Mouse (Mus musculus) urinary bladder, postnatal 10 days (tissue): ENCODE results near the gene Nudt22.

Experiments used
- DNase-seq: peaks from one replicate; pipeline ENCODE4 v3.0.0; 2022; ENCODE audit warnings: low spot score

Nudt22 gene

DNA sequence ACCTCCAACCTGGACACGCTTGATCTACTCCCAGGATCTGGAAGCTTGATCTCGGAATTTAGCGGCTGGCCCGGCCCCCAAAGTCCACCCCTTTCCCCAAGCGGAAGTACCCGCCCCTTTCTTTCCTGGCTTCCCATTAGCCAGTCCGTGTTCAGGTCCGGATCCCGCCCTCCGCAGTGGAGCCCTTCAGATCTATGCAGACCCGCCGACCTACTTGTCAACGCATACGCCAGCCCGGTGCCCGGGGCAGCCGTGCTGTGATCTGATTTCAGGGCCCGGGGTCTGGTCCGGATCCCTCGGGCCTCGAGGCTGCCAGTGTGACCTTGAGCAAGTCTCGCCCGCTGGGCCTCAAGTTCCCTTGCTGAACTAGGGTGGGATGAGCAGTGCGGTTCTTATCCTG lies at the start of gene Nudt22, which contains the start of gene Trpt1:
Nudt22 (minus strand) TSS at position 112 of the 400 bp plus-strand sequence.
Trpt1 (plus strand) TSS at position 126 of the 400 bp plus-strand sequence.
- DNase-seq: no peak

DNA sequence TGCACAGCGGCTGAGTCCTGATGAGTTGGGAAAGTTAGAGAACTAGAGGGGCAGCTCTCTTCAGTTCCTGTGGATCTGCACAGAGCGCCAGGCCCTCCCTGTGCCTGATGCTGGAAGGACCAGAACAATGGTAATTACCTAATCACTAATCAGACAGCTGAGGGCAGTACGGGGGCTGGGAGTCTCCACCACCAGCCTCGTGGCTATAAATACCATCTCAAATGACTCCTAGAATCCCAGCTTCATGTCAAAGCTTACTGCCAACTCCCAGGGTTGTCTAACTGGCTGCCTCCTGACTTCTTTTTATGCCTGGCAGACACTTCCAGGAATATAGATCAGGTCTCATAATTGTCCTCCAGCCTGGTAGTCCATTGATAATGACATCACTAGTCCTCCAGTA lies 48.8 kb upstream of the Nudt22 start:
- DNase-seq: no peak

DNA sequence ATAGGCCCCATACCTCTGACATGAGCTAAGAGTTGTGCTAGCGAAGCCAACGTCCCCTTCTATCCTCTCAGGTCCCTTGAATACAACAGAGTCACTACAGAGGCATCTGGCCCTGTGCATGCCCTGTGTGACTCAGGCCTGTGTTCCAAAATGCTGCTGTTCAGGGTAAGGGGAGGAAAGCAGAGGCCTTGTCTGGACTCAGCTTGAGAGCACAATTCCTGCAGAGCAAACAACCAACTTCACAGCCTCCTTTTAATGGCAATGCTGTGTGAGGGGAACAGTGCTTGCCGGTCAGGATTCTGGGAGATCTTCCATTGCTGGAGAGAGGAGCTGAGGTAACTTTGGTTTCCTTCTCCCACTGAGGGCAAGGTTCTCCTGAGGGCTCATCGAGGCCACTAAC lies 48.4 kb upstream of the Nudt22 start:
- no peak for DNase-seq

DNA sequence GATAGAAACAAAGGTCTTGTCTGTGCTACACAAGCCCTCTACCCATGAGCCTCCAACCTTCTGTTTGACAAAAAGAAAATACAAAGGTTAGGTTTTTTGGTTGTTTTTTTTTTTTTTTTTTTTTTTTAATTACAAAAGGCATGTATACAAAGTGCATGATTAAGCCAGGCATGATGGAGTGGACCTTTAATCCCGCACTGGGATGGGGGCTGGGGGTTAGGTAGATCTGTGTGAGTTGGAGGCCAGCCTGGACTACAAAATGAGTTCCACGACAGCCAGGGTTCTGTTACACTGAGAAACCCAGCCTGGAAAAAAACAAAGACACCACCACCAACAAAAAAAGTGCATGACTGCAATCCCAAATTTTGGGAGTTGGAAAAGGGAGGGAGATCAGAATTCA lies 45.3 kb upstream of the Nudt22 start:
- DNase-seq: no peak

DNA sequence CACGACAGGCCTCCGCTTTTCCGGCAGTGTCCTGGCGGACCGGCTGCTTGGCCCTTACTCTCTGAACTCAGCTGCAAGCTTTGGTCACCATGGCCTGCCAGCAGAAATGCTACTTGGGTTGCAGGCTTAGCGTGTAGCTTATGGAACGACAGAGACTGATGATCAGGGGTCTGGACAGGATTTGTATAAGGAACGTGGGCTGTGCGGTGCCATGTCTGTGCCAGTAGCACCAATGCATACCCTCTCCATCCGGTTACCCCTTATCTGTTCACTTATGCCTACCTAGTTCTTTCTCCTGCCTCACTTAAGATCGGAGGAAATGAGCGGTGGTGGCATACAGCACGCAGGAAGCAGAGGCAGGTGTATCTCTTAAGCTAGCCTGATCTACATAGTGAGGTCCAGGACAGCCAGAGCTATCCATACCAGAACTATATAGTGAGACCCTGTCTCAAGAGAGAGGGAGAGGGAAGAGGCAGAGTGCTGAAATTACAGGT lies 44.8 kb upstream of the Nudt22 start:
- DNase-seq: no peak

DNA sequence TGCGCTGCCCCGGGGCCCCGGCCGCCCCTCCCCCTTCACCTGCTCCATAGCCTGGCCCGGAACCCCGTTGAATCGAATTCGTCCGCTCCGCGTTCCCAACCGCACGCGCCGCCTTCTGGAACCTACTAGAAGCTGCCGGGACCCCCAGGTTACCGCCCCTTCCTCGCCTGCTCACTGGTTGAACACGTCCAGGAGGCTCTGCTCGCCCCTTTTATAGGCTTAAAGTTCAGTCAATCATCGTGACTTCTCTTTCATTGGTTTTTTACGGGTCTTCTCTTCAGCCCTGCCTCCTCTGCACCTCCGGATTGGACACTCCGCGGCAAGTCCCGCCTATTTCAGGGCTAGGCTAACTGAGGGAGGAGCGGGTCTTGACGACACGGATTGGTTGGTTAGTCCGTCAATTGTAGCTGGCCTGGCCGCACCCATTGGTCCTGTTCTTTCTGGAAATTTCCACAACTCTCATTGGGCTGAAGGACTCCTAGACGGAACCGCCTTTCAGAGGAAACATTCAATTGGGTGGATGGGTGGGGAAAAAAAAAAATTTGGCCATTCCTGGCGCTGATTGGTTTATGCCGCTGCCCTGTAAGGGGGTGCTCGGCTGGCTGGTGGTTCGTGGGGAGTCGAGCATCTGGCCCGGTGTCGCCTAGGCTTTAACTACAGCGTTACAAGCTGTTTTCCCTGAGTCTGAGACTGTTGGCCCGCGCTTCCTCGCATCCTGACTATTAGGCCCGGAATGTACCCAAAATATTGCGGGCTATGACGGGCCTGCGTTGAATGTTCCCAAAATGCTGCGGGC lies 44.1 kb upstream of the Nudt22 start, which contains the start of gene Stip1:
Stip1 (minus strand) TSS at position 127 of the 796 bp plus-strand sequence.
- peak; percentile 97 for DNase-seq

DNA sequence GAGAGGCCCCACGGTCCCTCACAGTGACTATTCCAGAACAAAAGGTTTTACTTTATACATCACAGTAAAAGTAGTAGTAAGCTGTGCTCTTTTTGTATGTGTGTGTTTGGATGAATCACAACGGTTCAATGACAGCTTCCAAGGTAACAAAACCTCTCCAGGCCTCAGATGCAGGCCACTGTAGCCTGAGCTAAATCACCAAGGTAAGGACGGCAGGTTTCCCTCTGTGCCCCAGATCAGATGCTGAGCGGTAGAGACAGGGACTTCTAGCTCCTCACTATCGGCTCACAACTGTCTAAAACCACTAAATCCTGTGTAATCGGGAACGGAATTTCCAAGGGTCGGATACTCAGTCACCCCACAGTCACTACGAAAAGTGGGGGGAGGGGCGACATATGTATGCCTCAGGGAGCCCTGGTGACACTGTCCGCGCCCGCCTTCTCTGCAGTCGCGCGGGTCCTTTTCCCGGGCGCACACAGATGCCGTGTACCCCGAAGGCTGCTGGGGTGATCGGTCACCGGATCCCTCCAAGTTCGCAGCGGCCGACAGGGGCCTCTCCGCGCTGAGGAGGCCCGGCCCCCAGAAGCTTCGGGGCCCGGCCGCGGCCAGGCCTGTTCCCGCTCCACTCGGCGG lies 43.3 kb upstream of the Nudt22 start:
- no peak for DNase-seq

DNA sequence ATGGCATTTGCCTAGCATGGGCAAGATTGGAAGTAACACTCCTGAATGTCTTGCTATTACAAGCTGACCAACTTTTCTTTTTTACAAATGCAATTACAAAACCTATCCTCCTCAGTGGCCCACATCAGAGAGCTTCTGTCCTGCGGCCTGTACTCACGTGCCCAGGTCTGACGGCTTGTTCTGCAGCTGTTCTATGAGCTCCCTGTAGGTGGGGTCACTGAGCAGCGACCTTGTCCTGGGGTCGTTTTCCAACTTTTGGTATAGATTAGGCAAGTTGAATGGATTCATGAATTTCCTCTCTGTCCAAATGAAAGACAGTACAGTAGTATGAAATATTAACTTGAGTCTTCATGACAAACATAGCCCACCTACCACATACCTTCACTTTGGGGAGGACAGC lies 38.1 kb upstream of the Nudt22 start:
- DNase-seq: no peak

DNA sequence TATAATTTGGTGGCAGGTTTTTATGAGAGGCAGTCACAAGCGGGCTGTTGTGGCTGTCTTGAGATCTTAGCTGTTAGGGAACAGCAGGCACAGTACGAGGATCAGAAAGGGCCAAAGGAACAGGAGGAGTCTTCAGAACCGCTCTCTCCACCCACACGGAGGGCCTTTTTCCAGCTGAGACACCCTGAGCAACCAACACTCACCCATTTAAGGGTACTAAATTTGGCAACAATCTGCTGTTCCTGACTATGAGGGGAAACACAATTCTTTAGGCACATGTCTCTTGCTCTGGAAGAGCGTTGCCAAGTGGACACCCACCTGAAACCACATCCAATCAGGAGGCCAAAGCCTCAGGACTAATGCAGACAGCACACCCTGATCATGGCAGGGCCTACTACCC lies 33.6 kb upstream of the Nudt22 start:
- DNase-seq: no peak

DNA sequence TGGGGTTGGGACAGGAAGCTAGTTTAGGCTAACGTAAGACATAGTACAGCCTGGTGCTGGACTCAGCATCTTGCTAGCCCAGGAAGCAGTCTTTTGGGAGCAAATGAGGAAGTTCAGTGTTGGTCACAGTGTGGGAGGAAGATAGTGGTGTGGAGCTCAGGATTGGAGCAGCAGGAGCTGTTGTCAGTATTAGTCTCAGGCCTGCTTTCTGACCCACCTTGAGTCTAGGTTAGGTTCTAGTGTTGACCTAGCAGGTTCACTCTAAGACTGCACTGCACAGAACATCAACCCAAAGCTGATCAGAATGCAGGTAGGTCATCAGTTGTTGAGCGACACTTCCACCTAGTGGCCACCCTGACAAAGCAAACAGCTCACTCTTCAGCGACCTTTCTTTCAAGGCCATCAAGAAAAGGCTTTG lies 24.3 kb upstream of the Nudt22 start:
- DNase-seq: no peak

DNA sequence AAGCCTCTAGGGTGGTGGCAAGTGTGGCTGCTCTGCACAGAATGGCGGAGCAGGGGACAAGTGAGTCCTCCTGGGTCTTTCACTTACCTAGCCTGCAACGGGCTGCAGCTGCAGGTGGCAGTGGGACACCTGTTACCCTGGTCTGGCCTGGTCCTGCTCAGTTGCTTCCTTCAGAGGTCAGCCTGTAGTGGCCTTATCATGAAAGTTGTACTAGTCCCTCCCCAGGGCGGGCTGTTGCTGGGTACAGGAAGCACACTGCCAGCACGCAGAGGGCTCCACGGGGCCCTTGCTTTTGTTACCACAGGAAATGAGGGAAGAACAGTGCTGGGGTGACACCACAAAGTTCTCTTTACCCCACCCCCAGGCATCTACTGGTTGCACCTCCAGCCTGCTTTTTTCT lies 23.3 kb upstream of the Nudt22 start, which contains the start of gene Fermt3:
Fermt3 (minus strand) TSS at position 279 of the 400 bp plus-strand sequence.
- DNase-seq: no peak

DNA sequence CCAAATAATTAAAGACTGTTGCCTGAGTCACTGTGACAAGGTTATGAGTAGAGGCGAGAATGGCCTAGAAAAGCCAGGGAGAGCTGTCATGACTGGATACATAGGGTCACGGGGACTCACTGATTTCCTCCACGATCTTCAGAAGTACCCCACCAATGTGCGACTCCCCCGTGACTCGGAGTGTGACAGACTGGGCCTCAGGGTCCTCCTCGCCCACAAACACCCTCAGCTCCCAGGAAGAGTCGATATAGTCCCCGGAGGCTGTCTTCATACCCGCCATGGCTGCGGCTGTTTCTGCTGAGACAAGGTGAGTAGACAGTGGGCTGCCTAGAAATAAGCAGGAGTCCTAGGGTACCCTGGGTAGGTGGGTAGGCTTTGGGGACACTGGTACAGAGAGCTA lies 22.6 kb upstream of the Nudt22 start:
- DNase-seq: no peak

DNA sequence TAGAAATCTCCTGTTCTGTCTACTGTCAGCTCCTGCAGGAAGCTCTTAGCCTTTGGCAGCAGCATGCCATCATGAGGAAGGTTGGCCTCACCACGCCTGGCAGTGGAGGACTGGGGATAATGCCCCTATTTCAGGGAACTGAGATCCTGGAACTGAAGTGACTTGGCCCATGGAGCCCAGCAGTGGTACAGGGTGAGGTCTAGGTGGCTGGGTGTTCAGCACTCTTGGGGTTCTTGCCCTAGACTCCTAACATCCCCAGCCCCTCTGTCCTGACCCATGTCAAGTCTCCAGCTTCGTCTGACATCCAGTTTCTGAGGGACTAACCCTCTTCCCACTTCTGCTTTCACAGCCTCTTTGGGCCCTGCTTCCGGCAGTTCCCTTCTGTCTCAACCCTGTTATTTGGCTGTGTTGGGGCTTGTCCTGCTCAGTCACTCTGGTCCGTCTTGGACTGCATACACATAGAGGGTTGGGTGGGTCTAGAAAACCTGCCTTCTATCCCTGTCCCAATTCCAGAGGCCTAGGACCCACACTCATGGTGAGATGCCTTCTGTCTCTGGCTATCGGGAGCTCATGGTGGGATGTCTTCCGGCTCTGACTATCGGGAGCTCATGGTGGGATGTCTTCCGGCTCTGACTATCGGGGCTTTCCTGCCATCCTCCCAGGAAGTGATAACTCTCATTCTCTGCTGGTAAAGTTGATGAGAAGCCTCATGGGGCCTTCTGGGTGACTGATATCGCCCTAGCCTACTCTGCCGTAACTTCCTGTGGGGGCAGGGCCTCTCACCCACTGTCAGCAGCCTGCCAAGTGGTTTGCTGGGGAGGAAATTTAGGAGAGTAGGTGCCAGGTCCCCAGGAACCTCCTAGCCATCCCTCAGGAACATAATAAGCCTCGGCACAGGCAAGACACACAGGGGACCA lies 21.9 kb upstream of the Nudt22 start:
- DNase-seq: no peak

DNA sequence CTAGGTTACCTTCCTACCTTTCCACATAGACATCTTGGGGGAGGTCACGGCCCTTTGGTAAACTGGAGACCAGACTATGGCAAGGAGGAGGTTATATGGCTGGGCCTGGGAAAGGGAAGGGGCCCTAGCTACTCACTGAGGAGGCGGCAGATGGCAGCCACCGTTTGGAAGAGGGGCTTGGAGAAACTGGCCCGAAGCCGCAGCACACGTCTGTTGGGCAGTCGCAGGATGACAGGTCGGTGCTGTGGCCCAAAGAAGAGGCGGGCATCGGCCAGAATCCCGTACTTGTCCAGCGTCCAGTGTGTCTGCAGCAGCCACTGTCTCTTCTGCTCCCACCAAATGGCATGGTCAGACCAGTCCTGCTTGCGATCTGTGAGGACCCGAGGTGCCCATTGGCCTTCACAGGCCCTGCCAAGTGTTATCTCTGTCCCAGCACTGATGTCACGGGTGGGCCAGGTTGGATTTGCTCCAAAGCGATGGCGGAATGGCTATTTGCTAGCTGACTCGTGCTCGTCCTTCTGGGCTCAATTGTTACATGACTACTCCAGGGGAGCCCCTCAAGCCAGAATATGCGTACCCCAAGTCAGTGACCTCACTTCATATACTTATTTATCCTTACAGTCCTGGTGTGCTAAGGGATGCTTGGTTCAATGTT lies 18.7 kb upstream of the Nudt22 start:
- no peak for DNase-seq

DNA sequence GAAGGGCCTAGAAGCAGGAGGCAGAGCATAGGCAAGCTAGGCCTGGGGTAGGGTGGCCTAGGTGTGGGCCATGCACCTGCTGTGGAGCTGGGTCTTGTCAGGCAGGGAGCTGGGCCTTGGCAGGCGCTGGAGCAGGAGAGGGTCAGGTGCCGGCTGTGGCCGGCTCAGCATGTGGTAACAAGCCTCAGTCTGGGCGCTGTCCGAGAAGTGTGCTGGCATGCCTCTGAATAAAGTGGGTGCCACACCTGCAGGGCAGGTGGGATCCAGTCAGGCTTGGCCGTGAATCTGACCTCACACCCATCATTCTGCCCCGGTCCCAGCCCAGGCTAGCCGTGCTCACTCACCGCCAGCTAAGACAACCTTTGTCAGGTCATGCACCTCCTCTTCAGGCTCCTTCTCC lies 18.1 kb upstream of the Nudt22 start:
- no peak for DNase-seq

DNA sequence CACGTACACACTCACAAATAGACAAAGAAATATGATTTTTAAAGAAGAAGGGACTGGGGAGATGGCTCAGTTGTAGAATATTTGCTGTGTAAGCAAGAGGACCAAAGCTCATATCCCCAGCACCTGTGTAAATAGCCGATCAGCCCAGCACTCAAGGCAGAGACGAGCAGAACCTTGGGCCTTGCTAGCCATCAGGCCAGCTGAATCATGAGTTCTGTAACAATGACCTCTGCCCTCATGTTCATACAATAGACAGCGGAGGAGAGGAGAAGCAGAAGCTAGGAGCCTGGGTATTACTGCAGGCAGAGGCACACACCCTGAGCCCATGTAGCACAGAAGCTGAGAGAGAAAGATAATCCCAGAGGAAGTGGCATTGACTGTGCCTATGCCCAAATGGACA lies 16.5 kb upstream of the Nudt22 start:
- no peak for DNase-seq

DNA sequence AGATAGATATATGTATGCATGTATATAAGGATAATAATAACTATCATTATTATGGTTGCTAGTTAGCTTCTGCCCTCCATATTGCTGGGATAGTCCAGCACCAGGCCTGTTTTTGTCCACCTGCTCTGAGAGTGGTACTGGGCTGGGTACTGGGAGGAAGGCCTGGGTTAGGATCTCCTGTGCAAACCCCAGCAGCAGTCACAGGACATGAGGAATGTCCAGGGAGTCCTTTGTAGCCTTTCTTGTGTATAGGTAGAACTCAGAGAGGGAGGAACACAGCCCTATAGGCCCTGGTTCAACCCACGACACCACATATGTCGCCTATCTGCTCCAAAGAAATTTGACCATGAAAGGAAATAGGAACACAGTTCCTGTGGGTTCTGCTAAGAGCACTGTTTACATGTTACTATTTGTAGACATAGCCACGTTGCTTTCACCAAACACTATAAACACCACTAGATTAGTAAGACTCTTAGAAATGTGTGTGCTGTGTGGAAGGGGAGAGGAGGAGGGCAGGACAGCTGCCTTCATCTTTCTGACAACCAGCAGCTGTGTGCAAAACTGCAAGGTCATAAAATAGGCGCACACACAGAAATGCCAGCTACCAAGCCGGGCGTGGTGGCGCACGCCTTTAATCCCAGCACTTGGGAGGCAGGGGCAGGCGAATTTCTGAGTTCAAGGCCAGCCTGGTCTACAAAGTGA lies 11.1 kb upstream of the Nudt22 start:
- no peak for DNase-seq

DNA sequence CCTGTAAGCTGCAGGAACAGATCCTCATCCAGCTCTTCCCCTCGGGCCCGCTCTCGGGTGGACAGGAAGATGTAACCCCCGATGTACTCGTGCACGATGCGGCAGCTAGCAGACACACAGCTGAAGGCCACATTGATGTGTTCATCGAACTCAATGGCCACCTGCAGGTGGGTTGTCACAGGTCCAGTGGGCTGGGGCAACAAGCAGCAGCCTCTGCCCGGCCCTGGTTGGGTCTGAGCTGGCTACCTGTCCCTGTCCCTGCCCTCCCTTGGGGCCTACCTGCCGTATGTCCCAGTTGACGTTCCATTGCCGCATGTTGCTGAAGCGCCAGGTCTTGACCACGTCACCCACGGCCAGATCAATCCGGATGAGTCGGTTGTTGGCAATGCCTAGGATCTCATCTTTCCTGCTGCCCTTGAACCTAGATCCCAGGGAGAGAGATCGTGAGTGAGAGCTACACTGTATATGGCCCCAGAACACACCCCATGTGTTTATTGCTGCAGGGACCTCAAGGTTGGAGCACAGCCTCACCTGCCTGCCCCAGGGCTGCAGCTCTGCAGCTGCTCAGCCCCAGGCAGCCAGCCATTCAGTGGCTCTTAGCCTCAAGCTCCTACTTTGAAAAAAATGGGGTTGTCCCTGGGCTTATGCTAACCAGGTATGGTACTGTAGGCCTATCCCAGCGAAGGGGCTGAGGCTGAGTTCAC lies 3.6 kb upstream of the Nudt22 start:
- no peak for DNase-seq

DNA sequence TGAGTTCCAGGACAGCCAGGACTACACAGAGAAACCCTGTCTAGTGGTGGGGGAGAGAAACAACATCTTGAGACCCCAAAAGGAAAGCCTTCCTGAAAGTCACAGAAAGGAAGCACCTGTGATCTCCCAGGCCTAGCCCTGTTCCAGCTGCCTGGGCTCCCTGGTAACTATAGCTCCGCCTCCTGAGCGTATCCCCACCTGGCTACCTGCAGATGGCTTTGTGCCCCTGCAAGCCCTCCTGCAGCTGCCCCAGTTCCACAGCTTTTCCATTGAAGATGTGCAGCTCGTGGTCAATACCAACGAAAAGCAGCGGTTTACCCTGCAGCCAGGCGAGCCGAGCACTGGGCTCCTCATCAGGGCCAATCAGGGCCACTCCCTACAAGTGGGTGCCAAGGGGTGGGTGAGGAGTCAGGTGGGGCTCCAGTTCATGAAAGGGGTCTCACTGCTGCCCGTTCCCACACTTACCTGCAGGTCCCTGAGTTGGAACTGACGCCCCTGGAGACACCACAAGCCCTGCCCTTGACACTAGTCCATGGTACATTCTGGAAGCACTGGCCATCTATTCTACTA lies 1.9 kb upstream of the Nudt22 start:
- no peak for DNase-seq
